Mouse (Mus musculus): Measurements from ENCODE around the gene Ptpre.
"Not testable (repeated sequence)": the region's sequence is repeated elsewhere in the genome, so short reads cannot be mapped to it uniquely, and the experiment has no call there.

DNA sequence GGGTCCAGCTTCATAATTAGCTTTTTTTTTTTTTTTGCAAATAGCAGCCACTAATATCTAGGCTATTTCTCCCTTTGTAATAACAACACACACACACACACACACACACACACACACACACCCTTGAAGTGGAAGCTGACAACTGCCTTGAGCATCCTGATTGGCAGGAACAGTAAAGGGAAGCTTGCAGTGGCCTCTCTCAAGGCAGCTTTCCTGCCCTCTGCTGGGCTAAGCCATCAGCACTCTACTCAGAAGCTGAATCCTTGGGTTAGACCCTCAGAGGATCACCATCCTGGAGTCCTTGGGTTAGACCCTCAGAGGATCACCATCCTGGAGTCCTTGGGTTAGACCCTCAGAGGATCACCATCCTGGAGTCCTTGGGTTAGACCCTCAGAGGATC lies 79.2 kb downstream of the Ptpre start:
- TF ChIP-seq CTCF (conservative IDR thresholded peaks at IDR 0.05; ENCODE audit: low read length); NANOG (IDR thresholded peaks at IDR 0.05; ENCODE audit: borderline replicate concordance, low read length): not testable (repeated sequence)

Measured in E14TG2a.4 (cell line).